Mouse (Mus musculus) limb, embryonic 14.5 days (tissue): ENCODE results near the gene Egln2. TPM values are rescaled to one million over a fixed set of nuclear protein-coding genes. Genes with fewer than 3 reads are reported as not detected.

ENCODE experiments used
- ATAC-seq: fragments of 200-750 bp; cut with Nextera tagmentation; 2 replicates; pipeline ENCODE4 v1.8.0; 2017; ENCODE audit warnings: low read depth, moderate number of reproducible peaks, moderate TSS enrichment; ENCODE audit not compliant: low FRiP score
- DNase-seq: peaks from one replicate; pipeline ENCODE4 v3.0.0-alpha.2; 2015; ENCODE audit warnings: low spot score
- H3K27ac ChIP-seq: fragments of 300-500 bp; sonication (generic); replicated peaks from 2 replicates; pipeline ENCODE4 v1.5.1; 2014; ENCODE audit warnings: low read depth, mild to moderate bottlenecking, low read length, moderate library complexity, mixed read lengths
- H3K27me3 ChIP-seq: fragments of 300-500 bp; sonication (generic); 2 replicates; pipeline ENCODE4 v1.6.1; 2014; ENCODE audit warnings: low read length, mixed read lengths; ENCODE audit not compliant: control insufficient read depth, insufficient read depth
- H3K36me3 ChIP-seq: fragments of 300-500 bp; sonication (generic); 2 replicates; pipeline ENCODE4 v1.6.1; 2014; ENCODE audit warnings: mild to moderate bottlenecking, low read length, moderate library complexity, mixed read lengths; ENCODE audit not compliant: control insufficient read depth, insufficient read depth
- H3K4me1 ChIP-seq: fragments of 300-500 bp; sonication (generic); 2 replicates; pipeline ENCODE4 v1.6.1; 2014; ENCODE audit warnings: antibody characterized with exemption, low read length, mixed read lengths; ENCODE audit not compliant: control insufficient read depth, insufficient read depth
- H3K4me2 ChIP-seq: fragments of 300-500 bp; sonication (generic); replicated peaks from 2 replicates; pipeline ENCODE4 v1.6.1; 2014; ENCODE audit warnings: low read depth, mild to moderate bottlenecking, low read length, moderate library complexity; ENCODE audit not compliant: severe bottlenecking
- H3K4me3 ChIP-seq: fragments of 300-500 bp; sonication (generic); replicated peaks from 2 replicates; pipeline ENCODE4 v1.5.1; 2014; ENCODE audit warnings: low read length
- H3K9ac ChIP-seq: fragments of 300-500 bp; sonication (generic); 2 replicates; pipeline ENCODE4 v1.6.1; 2014; ENCODE audit warnings: mild to moderate bottlenecking, low read depth, low read length, moderate library complexity; ENCODE audit not compliant: severe bottlenecking
- H3K9me3 ChIP-seq: fragments of 300-500 bp; sonication (generic); 2 replicates; pipeline ENCODE4 v1.6.1; 2016; ENCODE audit warnings: low read length; ENCODE audit not compliant: control insufficient read depth
- POLR2A ChIP-seq: fragments of 200-500 bp; IDR thresholded peaks from 2 replicates; pipeline ENCODE4 v1.8.0; 2012; ENCODE audit warnings: inconsistent platforms, mild to moderate bottlenecking, moderate library complexity, borderline replicate concordance; ENCODE audit not compliant: insufficient read depth, insufficient read length; ENCODE audit errors: extremely low read depth
- WGBS: fragments of 180-500 bp; shearing (Covaris S2); extraction: QIAGEN DNeasy Blood & Tissue Kit; methylation state at CpG from one replicate; pipeline ENCODE4 v1.1.7; 2014; 5-methylcytosine and 5-hydroxymethylcytosine counted together
- polyA plus RNA-seq, 2 experiments: library from polyadenylated mRNA; depleted of rRNA in 1 of 2; stranded (reverse) in 1 of 2; unstranded in 1 of 2; fragments of >200 nt; fragmentation: Nextera tagmentation in 1 of 2; extraction: Ambion mirVana in 1 of 2; gene quantifications; 2 replicates each; pipeline versions ENCODE4 v1.2.1 to v1.2.3; 2012 to 2014

Gene Egln2
- polyA plus RNA-seq, 2 experiments: 41.9 to 88.3 TPM

DNA sequence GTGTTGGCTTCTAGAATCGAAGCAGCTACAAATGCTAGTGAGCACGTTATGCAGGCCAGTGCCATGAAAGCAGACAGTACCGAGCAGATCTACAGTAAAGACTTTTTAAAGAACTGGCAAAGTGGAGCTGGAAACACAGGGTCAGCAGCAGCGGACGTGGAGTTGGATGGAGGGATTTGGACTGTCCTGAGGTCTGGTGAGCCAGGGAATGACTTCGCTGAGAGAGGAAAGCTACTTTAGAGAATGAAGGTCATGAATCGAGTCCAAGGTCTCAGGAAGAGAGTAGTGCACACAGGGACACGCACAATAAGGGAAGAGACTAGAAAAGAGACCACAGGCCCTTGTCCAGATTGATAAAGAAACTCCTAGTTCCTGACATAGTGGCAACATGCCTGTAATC lies 31.0 kb upstream of the Egln2 start:
- H3K4me2 ChIP-seq: no peak overlapping the region
- no peak for TF ChIP-seq POLR2A
- no peaks in the 10 kb centered on the region for H3K9me3 ChIP-seq
- DNase-seq (no peak), ATAC-seq (no peak)
- peaks cover 34% of the 10 kb centered on the region for H3K36me3 ChIP-seq
- H3K27ac ChIP-seq: no peak overlapping the region
- no peak overlapping the region for H3K9ac ChIP-seq
- H3K4me1 ChIP-seq: peaks cover 16% of the 10 kb centered on the region
- no peaks in the 10 kb centered on the region for H3K27me3 ChIP-seq
- no peak overlapping the region for H3K4me3 ChIP-seq
- 91% methylated on average over 8 of the region's 8 CpGs for WGBS

DNA sequence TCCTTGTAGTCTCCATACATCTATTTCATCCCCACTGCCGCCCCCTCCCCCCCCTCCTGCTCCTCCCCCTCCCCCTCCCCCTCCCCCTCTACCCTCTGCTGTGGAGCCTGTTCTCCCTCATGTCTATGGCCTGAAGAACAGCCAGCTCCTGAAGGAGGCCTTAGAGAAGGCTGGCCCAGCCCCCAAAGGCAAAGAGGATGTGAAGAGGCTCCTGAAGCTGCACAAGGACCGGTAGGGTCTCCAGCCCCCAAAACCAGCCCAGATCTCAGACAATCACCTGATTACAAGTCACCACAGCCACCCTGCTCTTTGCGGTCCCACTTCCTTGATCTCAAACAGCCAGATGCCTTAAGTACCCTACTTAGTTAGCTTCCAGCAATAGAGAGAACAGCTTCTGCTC lies 30.5 kb upstream of the Egln2 start:
- ATAC-seq (no peak), DNase-seq (no peak)
- no peak for TF ChIP-seq POLR2A
- H3K4me3 ChIP-seq: no peak overlapping the region
- no peaks in the 10 kb centered on the region for H3K27me3 ChIP-seq
- 91% methylated on average over 3 of the region's 3 CpGs for whole genome bisulfite sequencing
- no peaks in the 10 kb centered on the region for H3K9me3 ChIP-seq
- no peak overlapping the region for H3K9ac ChIP-seq
- H3K27ac ChIP-seq: no peak overlapping the region
- H3K4me1 ChIP-seq: peaks cover 16% of the 10 kb centered on the region
- peaks cover 34% of the 10 kb centered on the region for H3K36me3 ChIP-seq
- H3K4me2 ChIP-seq: no peak overlapping the region; the same call in 1 of the 2 replicates

DNA sequence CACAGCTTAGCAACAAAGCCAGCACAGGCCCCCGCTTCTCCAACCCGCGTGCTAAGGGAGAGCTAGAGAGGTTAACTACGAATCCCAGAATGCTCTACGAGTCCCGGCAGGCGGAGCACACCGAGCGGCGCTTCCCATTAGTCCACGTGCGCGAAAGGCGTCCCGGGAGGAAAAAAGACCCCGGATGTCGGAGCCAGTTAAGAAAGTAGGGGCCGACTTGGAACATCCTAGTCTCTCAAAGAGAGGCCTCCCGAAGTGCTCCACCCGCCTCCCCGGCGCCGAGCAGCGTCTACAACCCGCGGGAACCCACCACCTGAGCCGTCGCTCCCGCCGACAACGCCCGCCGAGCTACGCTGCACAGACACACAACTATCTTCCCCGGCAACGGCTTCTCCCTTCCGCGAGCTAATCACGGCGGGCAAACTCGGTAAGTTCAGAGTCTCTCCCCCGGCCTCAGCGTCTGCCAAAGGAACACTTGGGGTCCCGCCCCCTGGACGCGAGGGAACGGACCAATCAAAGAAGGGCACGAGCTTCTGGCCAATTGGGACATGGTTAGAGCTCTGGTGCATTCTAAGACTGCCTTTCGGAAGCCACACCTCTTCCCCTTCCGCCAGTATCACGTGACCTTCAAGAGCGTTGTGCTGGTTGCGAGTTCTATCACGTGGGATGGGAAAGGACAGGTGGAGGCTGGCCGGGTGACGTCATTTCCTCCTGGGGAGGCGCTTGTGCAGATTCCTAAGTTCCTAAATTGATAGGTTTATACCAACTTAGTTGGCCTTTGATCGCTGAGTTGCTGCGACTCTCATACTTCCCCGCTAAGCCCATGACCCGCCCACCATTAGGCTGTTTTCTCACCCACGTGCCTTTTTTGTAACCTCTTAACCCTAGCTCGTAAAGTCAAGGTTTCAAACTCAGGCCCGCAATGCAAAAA lies 29.3 kb upstream of the Egln2 start, which contains the start of the genes BC024978 and Snrpa:
BC024978 (plus strand) TSS at position 101 of the 931 bp plus-strand sequence.
Snrpa (minus strand) TSS at position 591 of the 931 bp plus-strand sequence.
- no peaks in the 10 kb centered on the region for H3K27me3 ChIP-seq
- no peaks in the 10 kb centered on the region for H3K9me3 ChIP-seq
- peaks cover 38% of the 10 kb centered on the region for H3K36me3 ChIP-seq
- TF ChIP-seq POLR2A: peak; percentile 58; the same call in 1 of the 2 replicates
- ATAC-seq (peak; percentile 99), DNase-seq (peak; percentile 99)
- peak within 1 kb of the TSS; percentile 95 for H3K9ac ChIP-seq
- peak within 1 kb of the TSS; percentile 89 for H3K4me2 ChIP-seq
- peak within 1 kb of the TSS; percentile 99 for H3K27ac ChIP-seq
- peaks cover 16% of the 10 kb centered on the region for H3K4me1 ChIP-seq
- peak within 1 kb of the TSS; percentile 95 for H3K4me3 ChIP-seq
- under 1% methylated on average over 59 of the region's 64 CpGs for WGBS

DNA sequence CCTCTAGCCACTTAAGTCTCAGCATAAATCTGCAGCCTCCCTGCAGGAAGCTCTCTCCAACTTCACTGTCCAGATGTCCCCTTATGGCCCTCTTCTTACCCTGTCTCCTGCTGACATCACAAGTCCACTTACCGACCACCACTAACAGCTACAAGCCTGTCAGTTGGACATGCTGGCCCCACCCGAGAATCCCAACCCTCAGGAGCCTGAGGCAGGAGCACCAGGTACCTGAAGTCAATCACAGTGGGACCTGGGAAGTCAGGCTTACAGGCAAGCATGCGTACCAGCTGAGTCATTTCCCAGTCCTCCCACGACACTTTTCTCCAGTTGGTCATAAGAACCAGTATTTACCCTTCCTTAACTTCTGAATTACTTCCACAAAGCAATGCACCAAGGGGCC lies 27.1 kb upstream of the Egln2 start:
- Histone ChIP-seq H3K36me3 (peaks cover 58% of the 10 kb centered on the region), H3K4me2 (no peak overlapping the region)

DNA sequence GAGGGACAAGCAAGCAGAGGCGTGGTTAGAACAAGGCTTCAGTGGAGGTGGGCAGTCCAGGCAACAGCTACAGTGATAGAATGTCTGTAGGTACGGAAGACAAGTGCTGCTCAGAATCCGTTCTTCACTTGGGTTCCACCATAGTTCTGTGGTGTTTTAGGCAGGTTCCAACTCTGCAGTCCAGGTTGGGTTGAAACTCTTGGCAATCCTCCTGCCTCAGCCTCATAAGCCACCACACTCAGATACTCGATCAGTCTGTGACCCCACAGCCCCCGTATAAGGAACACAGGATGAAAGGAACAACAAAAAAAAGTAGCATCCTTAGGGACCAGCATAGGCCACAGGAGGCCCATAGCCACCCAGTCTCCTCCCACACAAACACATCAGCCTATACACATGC lies 25.8 kb upstream of the Egln2 start:
- Histone ChIP-seq H3K9ac (no peak overlapping the region), H3K9me3 (no peaks in the 10 kb centered on the region), H3K27ac (no peak overlapping the region), H3K27me3 (no peaks in the 10 kb centered on the region), H3K4me2 (no peak overlapping the region), H3K4me3 (no peak overlapping the region), H3K36me3 (peaks cover 68% of the 10 kb centered on the region), H3K4me1 (peaks cover 16% of the 10 kb centered on the region)
- ATAC-seq: no peak
- no peak for TF ChIP-seq POLR2A
- DNase-seq: no peak
- WGBS: 97% methylated on average over 5 of the region's 5 CpGs

More for the DNA sequence above, 27.1 kb upstream of the Egln2 start:
- Histone ChIP-seq H3K27ac (no peak overlapping the region), H3K4me3 (no peak overlapping the region), H3K9me3 (no peaks in the 10 kb centered on the region), H3K27me3 (no peaks in the 10 kb centered on the region), H3K4me1 (peaks cover 16% of the 10 kb centered on the region), H3K9ac (no peak overlapping the region)
- DNase-seq (no peak), ATAC-seq (no peak)
- no peak for TF ChIP-seq POLR2A
- WGBS: 81% methylated on average over 4 of the region's 4 CpGs
